Comparison of ENCODE assay signal across 26 mouse cellular contexts in the genomic region with DNA sequence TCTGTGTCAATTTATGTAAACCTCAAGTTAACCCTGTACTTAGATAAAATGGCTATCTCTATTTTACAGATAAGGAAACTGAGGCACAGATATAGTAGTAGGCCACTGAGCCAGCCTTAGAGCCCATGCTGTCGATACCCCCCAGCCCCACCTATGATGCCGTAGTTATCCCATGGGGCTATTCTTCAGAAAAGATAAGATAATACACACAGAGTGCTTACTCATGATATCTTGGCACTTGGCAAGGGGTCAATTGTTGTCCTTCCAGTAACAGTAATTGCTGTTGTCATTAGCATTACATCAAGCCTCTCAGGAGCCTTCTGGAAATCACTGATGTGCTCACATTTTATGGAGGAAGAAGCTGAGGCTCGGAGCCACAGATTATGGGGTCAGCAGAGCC.
DNase-seq lines count a peak whose midpoint lies in the region; ATAC-seq and TF ChIP-seq lines count a peak whose summit lies in the region.
"Had no signal": no experiment of that assay in that cellular context is flagged by ENCODE, and none has a peak within 500 bp of the region (broad histone marks: within the 10 kb centered on the region; RNA-seq: fewer than 3 reads in every experiment).

No protein-coding gene starts in this region.

- H3K9ac ChIP-seq in intestine, embryonic 16.5 days (ENCODE audit: low read depth, low read length): no peak overlapping the region
- H3K9ac ChIP-seq: embryonic facial prominence, embryonic 13.5 days; forebrain, embryonic 12.5 days; forebrain, embryonic 15.5 days; heart, embryonic 12.5 days; heart, embryonic 15.5 days; hindbrain, embryonic 14.5 days had no signal

- peak; percentile 44 for DNase-seq in adrenal gland, postnatal 14 days
- no peak for DNase-seq in adrenal gland, postnatal 25 days
- peak; percentile 22 for DNase-seq in NIH3T3 (ENCODE audit: low read depth)
- DNase-seq in cerebellum, postnatal 14 days: no peak
- no peak for DNase-seq in embryonic facial prominence, embryonic 10.5 days (ENCODE audit: low spot score)
- DNase-seq: cerebellum, adult 18-20 months; cerebellum, adult 9-10 months; cerebellum, postnatal 25 days; gastrocnemius, postnatal 25 days; heart, adult 18-20 months; heart, postnatal 10 days; heart, postnatal 36 days; kidney, adult 18-20 months had no signal

- WGBS in intestine, embryonic 16.5 days: 64% methylated on average over 3 of the region's 3 CpGs
- 26% methylated on average over 3 of the region's 3 CpGs for WGBS in small intestine, adult 2 months
- WGBS in embryonic facial prominence, embryonic 10.5 days: 88% methylated on average over 3 of the region's 3 CpGs

- H3K36me3 ChIP-seq in intestine, embryonic 16.5 days (ENCODE audit: control insufficient read depth, insufficient read depth, low read length): 0 out of 2 replicates have a peak, but pooled peaks cover 2% of the 10 kb centered on the region
- no peaks in the 10 kb centered on the region; the same call in 1 of the 2 replicates for H3K36me3 ChIP-seq in small intestine, adult 2 months (ENCODE audit: control insufficient read depth, insufficient read depth, low read length)
- H3K36me3 ChIP-seq in embryonic facial prominence, embryonic 10.5 days (replicated peaks): peaks cover 24% of the 10 kb centered on the region
- H3K36me3 ChIP-seq: forebrain, embryonic 12.5 days; forebrain, embryonic 15.5 days had no signal

- no peak for TF ChIP-seq POLR2A in small intestine, adult 2 months (IDR thresholded peaks at IDR 0.05; ENCODE audit: low read depth, low read length)

- 0 out of 2 replicates have a peak, but pooled peaks cover 3% of the 10 kb centered on the region for H3K4me1 ChIP-seq in intestine, embryonic 16.5 days (ENCODE audit: control insufficient read depth, insufficient read depth, low read length)
- H3K4me1 ChIP-seq in small intestine, adult 2 months (ENCODE audit: control insufficient read depth, insufficient read depth, insufficient read length, low read length): peaks cover 8% of the 10 kb centered on the region
- peaks cover 17% of the 10 kb centered on the region for H3K4me1 ChIP-seq in embryonic facial prominence, embryonic 10.5 days
- H3K4me1 ChIP-seq: forebrain, embryonic 12.5 days; forebrain, embryonic 15.5 days had no signal

- no peaks in the 10 kb centered on the region for H3K9me3 ChIP-seq in intestine, embryonic 16.5 days (ENCODE audit: control insufficient read depth, low read length)
- H3K9me3 ChIP-seq in embryonic facial prominence, embryonic 10.5 days: no peaks in the 10 kb centered on the region
- H3K9me3 ChIP-seq: embryonic facial prominence, embryonic 13.5 days; forebrain, embryonic 12.5 days; forebrain, embryonic 15.5 days; heart, embryonic 12.5 days; heart, embryonic 15.5 days had no signal

- no peak overlapping the region for H3K4me2 ChIP-seq in intestine, embryonic 16.5 days (ENCODE audit: low read depth, low read length)
- H3K4me2 ChIP-seq: embryonic facial prominence, embryonic 13.5 days; forebrain, embryonic 12.5 days; forebrain, embryonic 15.5 days; heart, embryonic 12.5 days; heart, embryonic 15.5 days; hindbrain, embryonic 14.5 days had no signal

- 0 out of 2 replicates have a peak overlapping the region, but pooled peaks have one; percentile 33 for H3K27ac ChIP-seq in intestine, embryonic 16.5 days (ENCODE audit: low read length)
- peak overlapping the region; percentile 77 for H3K27ac ChIP-seq in small intestine, adult 2 months (ENCODE audit: insufficient read depth, low read depth, low read length)
- H3K27ac ChIP-seq in embryonic facial prominence, embryonic 10.5 days (replicated peaks): no peak overlapping the region
- H3K27ac ChIP-seq: embryonic facial prominence, embryonic 13.5 days; forebrain, embryonic 12.5 days; forebrain, embryonic 15.5 days; heart, embryonic 15.5 days; hindbrain, embryonic 14.5 days; hindbrain, postnatal 0 days had no signal

- ATAC-seq in intestine, embryonic 16.5 days: peak; percentile 82
- ATAC-seq: CD4-positive, CD25-positive, alpha-beta regulatory T cell, adult 4 months; forebrain, embryonic 15.5 days; hindbrain, postnatal 0 days; inflammation-experienced regulatory T-cells, adult 6 months; Patski had no signal

- no peak overlapping the region for H3K4me3 ChIP-seq in intestine, embryonic 16.5 days (ENCODE audit: low read length)
- no peak overlapping the region for H3K4me3 ChIP-seq in small intestine, adult 2 months (ENCODE audit: low read depth, low read length)
- no peak overlapping the region for H3K4me3 ChIP-seq in embryonic facial prominence, embryonic 10.5 days
- H3K4me3 ChIP-seq: embryonic facial prominence, embryonic 13.5 days; erythroblast, embryonic 14.5 days; forebrain, embryonic 12.5 days; forebrain, embryonic 15.5 days; heart, embryonic 12.5 days; heart, embryonic 15.5 days had no signal

- no peak for TF ChIP-seq CTCF in small intestine, adult 2 months (IDR thresholded peaks at IDR 0.05; ENCODE audit: extremely low read depth, insufficient read length, insufficient replicate concordance, low read depth, low read length)

- no peaks in the 10 kb centered on the region for H3K27me3 ChIP-seq in intestine, embryonic 16.5 days (replicated peaks; ENCODE audit: control insufficient read depth, insufficient read depth, low read length)
- no peaks in the 10 kb centered on the region for H3K27me3 ChIP-seq in small intestine, adult 2 months (ENCODE audit: control insufficient read depth, insufficient read depth, low read length)
- no peaks in the 10 kb centered on the region for H3K27me3 ChIP-seq in embryonic facial prominence, embryonic 10.5 days (replicated peaks; ENCODE audit: low read depth, poor library complexity, severe bottlenecking)
- H3K27me3 ChIP-seq: embryonic facial prominence, embryonic 13.5 days; forebrain, embryonic 12.5 days; forebrain, embryonic 15.5 days; heart, embryonic 12.5 days; heart, embryonic 15.5 days; Patski had no signal

Comparison
In these comparisons a context has a peak if more than half of its experiments do, and no peak if none do; other contexts are left out.
1. DNase-seq: peak in adrenal gland, postnatal 14 days (single experiment) and NIH3T3 (single experiment); none in adrenal gland, postnatal 25 days (single experiment), cerebellum, postnatal 14 days (0 of 2) and embryonic facial prominence, embryonic 10.5 days (single experiment).